Mouse (Mus musculus) intestine, embryonic 14.5 days (tissue): ENCODE measurements around the gene Clmn. TPM values are rescaled to one million over a fixed set of nuclear protein-coding genes. Genes with fewer than 3 reads are reported as not detected.

ENCODE experiments used
- ATAC-seq: fragments of 200-750 bp; cut with Nextera tagmentation; replicated peaks from 2 replicates; pipeline ENCODE4 v1.8.0; 2017; ENCODE audit warnings: low read depth, moderate number of reproducible peaks, moderate TSS enrichment, moderate library complexity; ENCODE audit not compliant: low FRiP score, low TSS enrichment
- DNase-seq: peaks from one replicate; pipeline ENCODE4 v3.0.0-alpha.2; 2018; ENCODE audit warnings: low spot score
- H3K27ac ChIP-seq: fragments of 300-500 bp; sonication (generic); 2 replicates; pipeline ENCODE4 v1.5.1; 2014; ENCODE audit warnings: low read depth, mild to moderate bottlenecking, control low read depth
- H3K27me3 ChIP-seq: fragments of 300-500 bp; sonication (generic); replicated peaks from 2 replicates; pipeline ENCODE4 v1.6.1; 2014; ENCODE audit warnings: low read length, control low read depth; ENCODE audit not compliant: control insufficient read depth, insufficient read depth
- H3K36me3 ChIP-seq: fragments of 300-500 bp; sonication (generic); 2 replicates; pipeline ENCODE4 v1.6.1; 2014; ENCODE audit warnings: low read length, control low read depth; ENCODE audit not compliant: control insufficient read depth, insufficient read depth
- H3K4me1 ChIP-seq: fragments of 300-500 bp; sonication (generic); replicated peaks from 2 replicates; pipeline ENCODE4 v1.6.1; 2014; ENCODE audit warnings: low read length, control low read depth, mixed read lengths; ENCODE audit not compliant: control insufficient read depth, insufficient read depth
- H3K4me2 ChIP-seq: fragments of 300-500 bp; sonication (generic); 2 replicates; pipeline ENCODE4 v1.6.1; 2014; ENCODE audit warnings: low read length
- H3K4me3 ChIP-seq: fragments of 300-500 bp; sonication (generic); 2 replicates; pipeline ENCODE4 v1.5.1; 2014; ENCODE audit warnings: low read depth, low read length, control low read depth, mixed read lengths
- H3K9ac ChIP-seq: fragments of 300-500 bp; sonication (generic); 2 replicates; pipeline ENCODE4 v1.6.1; 2014; ENCODE audit warnings: mild to moderate bottlenecking, low read length
- H3K9me3 ChIP-seq: fragments of 300-500 bp; sonication (generic); 2 replicates; pipeline ENCODE4 v1.6.1; 2016; ENCODE audit warnings: low read length, control low read depth; ENCODE audit not compliant: control insufficient read depth
- WGBS: fragments of 180-500 bp; shearing (Covaris S2); extraction: QIAGEN DNeasy Blood & Tissue Kit; methylation state at CpG from one replicate; pipeline ENCODE4 v1.1.7; 2014; 5-methylcytosine and 5-hydroxymethylcytosine counted together
- polyA plus RNA-seq: library from polyadenylated mRNA; unstranded; fragments of >200 nt; fragmentation: Nextera tagmentation; extraction: Ambion mirVana; gene quantifications from 2 replicates; pipeline ENCODE4 v1.2.1, GENCODE M21; 2014

Gene Clmn
- polyA plus RNA-seq, 1 experiment from 2014 or later, result 3.4 TPM

- Histone ChIP-seq H3K9me3 (no peaks in the 10 kb centered on the region), H3K27ac (no peak overlapping the region), H3K36me3 (peaks cover 4% of the 10 kb centered on the region; the same call in 1 of the 2 replicates), H3K4me1 (peaks cover 17% of the 10 kb centered on the region), H3K27me3 (no peaks in the 10 kb centered on the region), H3K4me2 (no peak overlapping the region), H3K9ac (no peak overlapping the region), H3K4me3 (no peak overlapping the region)
- DNase-seq (no peak), ATAC-seq (no peak)
- 84% methylated on average over 4 of the region's 4 CpGs for WGBS
These were observed 121.2 kb downstream of the Clmn start for GRCm38 (mm10) chr12:104743687-104744086.

- 73% methylated on average over 6 of the region's 6 CpGs for WGBS
- no peaks in the 10 kb centered on the region for H3K27me3 ChIP-seq
- DNase-seq (no peak), ATAC-seq (no peak)
- no peak overlapping the region for H3K4me3 ChIP-seq
- no peak overlapping the region for H3K27ac ChIP-seq
- no peak overlapping the region for H3K4me2 ChIP-seq
- no peaks in the 10 kb centered on the region for H3K9me3 ChIP-seq
- H3K9ac ChIP-seq, result no peak overlapping the region
- H3K36me3 ChIP-seq, result 0 out of 2 replicates have a peak, but pooled peaks cover 5% of the 10 kb centered on the region
- H3K4me1 ChIP-seq, result peaks cover 8% of the 10 kb centered on the region
These were observed 122.6 kb downstream of the Clmn start for GRCm38 (mm10) chr12:104742247-104742646.

GRCm38 (mm10) chr12:104740841-104741787, 123.8 kb downstream of the Clmn start:
- H3K9ac ChIP-seq, result no peak overlapping the region
- H3K27ac ChIP-seq, result no peak overlapping the region
- ATAC-seq (no peak), DNase-seq (no peak)
- 44% methylated on average over 12 of the region's 12 CpGs for WGBS
- no peak overlapping the region for H3K4me3 ChIP-seq
- 0 out of 2 replicates have a peak, but pooled peaks cover 6% of the 10 kb centered on the region for H3K36me3 ChIP-seq
- H3K27me3 ChIP-seq, result no peaks in the 10 kb centered on the region
- no peak overlapping the region for H3K4me2 ChIP-seq
- no peaks in the 10 kb centered on the region for H3K9me3 ChIP-seq
- H3K4me1 ChIP-seq, result peaks cover 8% of the 10 kb centered on the region

GRCm38 (mm10) chr12:104738931-104739330, 125.9 kb downstream of the Clmn start:
- H3K9me3 ChIP-seq, result no peaks in the 10 kb centered on the region
- no peak overlapping the region for H3K27ac ChIP-seq
- H3K4me3 ChIP-seq, result no peak overlapping the region
- ATAC-seq (no peak), DNase-seq (no peak)
- no peak overlapping the region for H3K4me2 ChIP-seq
- 60% methylated on average over 3 of the region's 3 CpGs for WGBS
- peaks cover 21% of the 10 kb centered on the region; the same call in 1 of the 2 replicates for H3K36me3 ChIP-seq
- H3K27me3 ChIP-seq, result no peaks in the 10 kb centered on the region
- H3K4me1 ChIP-seq, result peaks cover 8% of the 10 kb centered on the region
- no peak overlapping the region for H3K9ac ChIP-seq

GRCm38 (mm10) chr12:104738446-104738845, 126.4 kb downstream of the Clmn start:
- ATAC-seq (no peak), DNase-seq (no peak)
- H3K9ac ChIP-seq, result no peak overlapping the region
- peaks cover 21% of the 10 kb centered on the region; the same call in 1 of the 2 replicates for H3K36me3 ChIP-seq
- no peaks in the 10 kb centered on the region for H3K27me3 ChIP-seq
- H3K9me3 ChIP-seq, result no peaks in the 10 kb centered on the region
- H3K4me2 ChIP-seq, result no peak overlapping the region
- 60% methylated on average over 9 of the region's 9 CpGs for WGBS
- peaks cover 8% of the 10 kb centered on the region for H3K4me1 ChIP-seq
- no peak overlapping the region for H3K27ac ChIP-seq
- no peak overlapping the region for H3K4me3 ChIP-seq

GRCm38 (mm10) chr12:104737666-104738065, 127.2 kb downstream of the Clmn start:
- no peaks in the 10 kb centered on the region for H3K9me3 ChIP-seq
- WGBS, result 87% methylated on average over 10 of the region's 10 CpGs

GRCm38 (mm10) chr12:104735993-104736395, 128.9 kb downstream of the Clmn start:
- Histone ChIP-seq H3K36me3 (peaks cover 42% of the 10 kb centered on the region), H3K4me2 (no peak overlapping the region), H3K27ac (no peak overlapping the region), H3K9ac (no peak overlapping the region), H3K27me3 (no peaks in the 10 kb centered on the region), H3K9me3 (no peaks in the 10 kb centered on the region), H3K4me3 (no peak overlapping the region), H3K4me1 (peaks cover under 1% of the 10 kb centered on the region; the same call in 1 of the 2 replicates)
- WGBS, result 64% methylated on average over 3 of the region's 3 CpGs
- ATAC-seq, result no peak
- DNase-seq, result no peak

More at GRCm38 (mm10) chr12:104737666-104738065, 127.2 kb downstream of the Clmn start:
- Histone ChIP-seq H3K27ac (no peak overlapping the region), H3K4me3 (no peak overlapping the region), H3K27me3 (no peaks in the 10 kb centered on the region), H3K9ac (no peak overlapping the region), H3K4me2 (no peak overlapping the region), H3K4me1 (peaks cover 8% of the 10 kb centered on the region), H3K36me3 (peaks cover 26% of the 10 kb centered on the region)
- no peak for DNase-seq
- no peak for ATAC-seq

GRCm38 (mm10) chr12:104733165-104733564, 131.7 kb downstream of the Clmn start:
- Histone ChIP-seq H3K27ac (no peak overlapping the region), H3K4me1 (no peaks in the 10 kb centered on the region), H3K36me3 (peaks cover 67% of the 10 kb centered on the region), H3K9ac (no peak overlapping the region), H3K4me2 (no peak overlapping the region), H3K27me3 (no peaks in the 10 kb centered on the region), H3K4me3 (no peak overlapping the region), H3K9me3 (no peaks in the 10 kb centered on the region)
- no peak for DNase-seq
- no peak for ATAC-seq
